Mouse (Mus musculus): ENCODE results near the gene Asic2. TPM values are rescaled to one million over a fixed set of nuclear protein-coding genes. Genes with fewer than 3 reads are reported as not detected.

The Asic2 gene
- polyA plus RNA-seq, 1 experiment from 2014 or later = 8.7 TPM

DNA sequence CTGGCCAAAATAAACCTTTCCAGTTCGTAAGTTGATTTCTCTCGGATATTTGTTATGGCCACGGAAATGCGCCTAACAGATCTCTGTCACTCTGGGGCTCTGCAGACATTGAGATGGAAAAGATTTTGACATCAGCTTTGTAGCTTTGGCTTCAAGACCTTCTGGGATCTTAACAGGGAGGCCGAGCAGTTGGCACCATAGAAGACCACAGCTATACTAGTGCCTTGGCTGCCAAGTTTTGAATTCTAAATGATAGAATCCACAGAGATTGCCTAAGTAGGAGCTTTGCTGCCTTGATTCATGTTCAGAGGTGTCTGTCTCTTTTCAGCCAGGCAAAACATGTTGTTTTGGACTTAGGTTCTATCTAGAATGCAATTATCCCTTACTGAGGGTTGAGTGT is 217.4 kb downstream of the Asic2 start:
- no peaks in the 10 kb centered on the region for H3K27me3 ChIP-seq (replicated peaks; ENCODE audit: control insufficient read depth, insufficient read depth, low read length)
- 92% methylated on average over 5 of the region's 5 CpGs for WGBS
- no peaks in the 10 kb centered on the region for H3K4me1 ChIP-seq (replicated peaks; ENCODE audit: control insufficient read depth, insufficient read depth, low read length)
- H3K4me2 ChIP-seq (ENCODE audit: low read length) = no peak overlapping the region
- H3K27ac ChIP-seq (ENCODE audit: low read length) = no peak overlapping the region
- H3K9me3 ChIP-seq (ENCODE audit: control insufficient read depth, low read length) = no peaks in the 10 kb centered on the region
- H3K36me3 ChIP-seq (ENCODE audit: control insufficient read depth, insufficient read depth) = no peaks in the 10 kb centered on the region
- H3K9ac ChIP-seq (replicated peaks; ENCODE audit: low read depth, low read length) = no peak overlapping the region
- no peak overlapping the region for H3K4me3 ChIP-seq (replicated peaks; ENCODE audit: low read length)
- ATAC-seq = no peak

DNA sequence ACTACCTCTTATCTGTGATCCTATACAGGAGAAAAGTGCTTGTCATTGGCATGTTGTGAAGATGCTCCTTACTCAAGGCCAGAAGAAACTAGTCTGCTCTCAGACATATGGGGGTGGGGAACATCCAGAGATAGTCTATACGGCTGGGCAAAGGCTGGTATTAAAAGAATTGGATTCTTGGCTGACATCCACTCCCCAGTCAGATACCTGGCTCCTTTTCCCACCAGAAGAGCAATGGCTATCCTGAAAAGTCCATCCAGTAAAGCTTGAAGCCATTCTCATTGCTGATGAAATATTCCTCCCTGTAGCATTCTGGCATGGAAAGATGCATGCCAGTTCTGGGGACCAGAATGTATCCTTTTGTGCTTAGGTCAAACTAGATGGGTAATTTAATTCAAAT is 218.2 kb downstream of the Asic2 start:
- H3K9me3 ChIP-seq (ENCODE audit: control insufficient read depth, low read length) = no peaks in the 10 kb centered on the region
- H3K4me1 ChIP-seq (replicated peaks; ENCODE audit: control insufficient read depth, insufficient read depth, low read length) = no peaks in the 10 kb centered on the region
- H3K4me2 ChIP-seq (ENCODE audit: low read length) = no peak overlapping the region
- H3K4me3 ChIP-seq (replicated peaks; ENCODE audit: low read length) = no peak overlapping the region
- H3K27me3 ChIP-seq (replicated peaks; ENCODE audit: control insufficient read depth, insufficient read depth, low read length) = no peaks in the 10 kb centered on the region
- no peak overlapping the region for H3K9ac ChIP-seq (replicated peaks; ENCODE audit: low read depth, low read length)
- no peak for ATAC-seq
- WGBS = 74% methylated on average over 1 of the region's 1 CpGs
- H3K27ac ChIP-seq (ENCODE audit: low read length) = no peak overlapping the region
- no peaks in the 10 kb centered on the region for H3K36me3 ChIP-seq (ENCODE audit: control insufficient read depth, insufficient read depth)

DNA sequence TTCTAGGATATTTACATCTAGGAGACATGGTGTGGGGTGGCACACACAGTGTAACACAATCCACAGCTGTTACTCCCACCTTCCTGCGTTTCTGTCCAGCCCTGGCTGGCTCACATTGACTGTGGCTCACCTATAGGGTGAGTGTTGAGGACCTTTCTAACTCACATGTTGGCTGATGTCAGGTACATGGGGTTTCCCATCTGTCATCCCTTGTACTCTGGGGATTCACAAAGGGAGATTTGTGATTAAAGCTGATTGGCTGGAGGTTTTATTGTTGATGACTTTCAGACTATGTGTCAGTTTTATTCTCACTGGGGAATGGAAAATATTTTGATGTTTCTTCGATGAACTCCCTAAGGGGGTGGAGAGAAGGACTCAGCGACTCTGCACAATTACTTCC is 229.3 kb downstream of the Asic2 start:
- no peak overlapping the region for H3K4me2 ChIP-seq (ENCODE audit: low read length)
- H3K27ac ChIP-seq (ENCODE audit: low read length) = no peak overlapping the region
- ATAC-seq = no peak
- H3K27me3 ChIP-seq (replicated peaks; ENCODE audit: control insufficient read depth, insufficient read depth, low read length) = no peaks in the 10 kb centered on the region
- no peaks in the 10 kb centered on the region for H3K36me3 ChIP-seq (ENCODE audit: control insufficient read depth, insufficient read depth)
- H3K9me3 ChIP-seq (ENCODE audit: control insufficient read depth, low read length) = no peaks in the 10 kb centered on the region
- H3K9ac ChIP-seq (replicated peaks; ENCODE audit: low read depth, low read length) = no peak overlapping the region
- no peak overlapping the region for H3K4me3 ChIP-seq (replicated peaks; ENCODE audit: low read length)
- WGBS = 74% methylated on average over 3 of the region's 3 CpGs
- H3K4me1 ChIP-seq (replicated peaks; ENCODE audit: control insufficient read depth, insufficient read depth, low read length) = peaks cover 4% of the 10 kb centered on the region; the same call in 1 of the 2 replicates

DNA sequence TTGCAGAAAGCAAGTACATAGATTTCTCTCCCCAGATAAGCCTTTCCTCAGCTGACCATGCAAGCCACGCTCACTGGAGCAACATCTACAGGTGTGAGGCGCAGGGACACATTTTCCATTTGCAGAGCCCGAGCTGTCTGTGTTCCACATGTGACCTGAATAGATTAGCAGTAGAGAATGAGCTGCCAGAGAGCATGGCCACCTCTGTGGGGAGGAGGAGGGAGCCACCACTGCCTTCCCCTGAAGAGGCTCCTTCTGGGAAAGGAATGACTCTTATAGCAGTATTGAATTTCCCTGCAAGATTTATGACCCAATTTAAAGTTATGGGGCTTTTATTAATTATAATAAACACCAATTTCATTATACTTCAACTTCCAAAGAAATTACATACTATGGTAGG is 230.5 kb downstream of the Asic2 start:
- Histone ChIP-seq H3K27me3 (replicated peaks; ENCODE audit: control insufficient read depth, insufficient read depth, low read length) (no peaks in the 10 kb centered on the region), H3K27ac (ENCODE audit: low read length) (no peak overlapping the region), H3K36me3 (ENCODE audit: control insufficient read depth, insufficient read depth) (no peaks in the 10 kb centered on the region), H3K4me3 (replicated peaks; ENCODE audit: low read length) (no peak overlapping the region), H3K9me3 (ENCODE audit: control insufficient read depth, low read length) (no peaks in the 10 kb centered on the region), H3K4me1 (replicated peaks; ENCODE audit: control insufficient read depth, insufficient read depth, low read length) (peaks cover 4% of the 10 kb centered on the region; the same call in 1 of the 2 replicates), H3K9ac (replicated peaks; ENCODE audit: low read depth, low read length) (no peak overlapping the region), H3K4me2 (ENCODE audit: low read length) (no peak overlapping the region)
- WGBS = 61% methylated on average over 3 of the region's 3 CpGs
- ATAC-seq = no peak

DNA sequence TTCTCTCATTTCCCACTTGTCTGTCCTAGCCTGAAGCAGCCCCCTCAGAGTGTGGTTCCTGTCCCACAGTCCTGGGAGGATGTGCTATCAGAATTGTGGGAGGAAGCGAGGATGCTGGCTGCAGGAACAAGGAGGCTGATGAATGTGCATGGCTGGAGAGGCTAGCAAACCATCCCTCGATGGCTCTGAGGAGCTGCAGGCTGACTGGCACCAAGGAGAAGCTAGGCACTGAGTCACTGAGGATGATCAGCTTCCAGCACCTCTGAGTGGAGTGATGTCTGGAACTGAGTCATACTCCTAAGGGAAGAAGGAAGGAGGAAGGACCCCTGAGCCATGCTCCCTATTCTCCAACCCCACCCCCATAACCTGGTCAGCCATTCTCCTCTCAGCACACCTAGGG is 246.2 kb downstream of the Asic2 start:
- Histone ChIP-seq H3K4me2 (ENCODE audit: low read length) (no peak overlapping the region), H3K27ac (ENCODE audit: low read length) (no peak overlapping the region), H3K27me3 (replicated peaks; ENCODE audit: control insufficient read depth, insufficient read depth, low read length) (0 out of 2 replicates have a peak, but pooled peaks cover 2% of the 10 kb centered on the region), H3K9me3 (ENCODE audit: control insufficient read depth, low read length) (no peaks in the 10 kb centered on the region), H3K36me3 (ENCODE audit: control insufficient read depth, insufficient read depth) (no peaks in the 10 kb centered on the region), H3K9ac (replicated peaks; ENCODE audit: low read depth, low read length) (no peak overlapping the region), H3K4me1 (replicated peaks; ENCODE audit: control insufficient read depth, insufficient read depth, low read length) (no peaks in the 10 kb centered on the region), H3K4me3 (replicated peaks; ENCODE audit: low read length) (no peak overlapping the region)
- 77% methylated on average over 2 of the region's 2 CpGs for WGBS
- no peak for ATAC-seq

DNA sequence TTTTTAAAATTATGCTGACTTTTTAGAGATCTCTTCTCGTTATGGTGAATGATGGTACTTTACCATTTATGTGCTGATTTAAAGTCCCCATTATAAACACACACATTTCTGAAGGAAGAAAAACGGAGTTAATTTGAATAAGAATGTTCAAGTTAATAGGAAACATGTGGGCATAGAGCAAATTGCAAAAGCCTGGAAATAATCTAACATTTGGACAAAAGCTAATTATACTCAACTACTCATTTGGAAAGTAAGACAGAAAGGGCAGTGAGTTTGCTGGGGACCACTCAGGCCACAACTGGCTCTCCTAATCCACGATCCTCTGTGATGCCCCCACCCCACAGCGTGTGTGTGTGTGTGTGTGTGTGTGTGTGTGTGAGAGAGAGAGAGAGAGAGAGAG is 253.5 kb downstream of the Asic2 start:
- ATAC-seq = no peak

DNA sequence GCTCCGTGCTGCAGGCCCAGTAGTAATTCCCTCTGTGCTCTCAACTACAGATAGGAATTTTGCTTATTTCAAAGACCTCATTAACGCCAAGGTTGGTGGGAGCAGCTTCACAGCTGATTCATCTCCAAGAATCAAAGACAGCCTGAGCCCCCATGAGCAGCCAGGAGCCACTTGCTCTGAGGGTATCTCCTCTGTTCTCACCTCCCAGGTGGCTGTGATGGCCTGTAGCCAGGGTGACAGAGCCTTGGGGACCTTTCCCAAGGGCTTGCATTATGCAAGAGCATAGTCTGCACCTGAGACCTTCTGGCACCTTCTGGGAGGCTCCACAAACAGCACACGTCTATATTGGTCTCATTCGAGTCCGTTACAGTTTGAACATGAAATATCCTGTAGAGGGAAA is 261.3 kb downstream of the Asic2 start:
- no peaks in the 10 kb centered on the region for H3K36me3 ChIP-seq (ENCODE audit: control insufficient read depth, insufficient read depth)
- ATAC-seq = no peak
- H3K4me1 ChIP-seq (replicated peaks; ENCODE audit: control insufficient read depth, insufficient read depth, low read length) = peaks cover 2% of the 10 kb centered on the region; the same call in 1 of the 2 replicates
- H3K27ac ChIP-seq (ENCODE audit: low read length) = no peak overlapping the region
- 77% methylated on average over 5 of the region's 5 CpGs for WGBS
- H3K9me3 ChIP-seq (ENCODE audit: control insufficient read depth, low read length) = no peaks in the 10 kb centered on the region
- H3K4me3 ChIP-seq (replicated peaks; ENCODE audit: low read length) = no peak overlapping the region
- H3K27me3 ChIP-seq (replicated peaks; ENCODE audit: control insufficient read depth, insufficient read depth, low read length) = no peaks in the 10 kb centered on the region
- no peak overlapping the region for H3K4me2 ChIP-seq (ENCODE audit: low read length)
- H3K9ac ChIP-seq (replicated peaks; ENCODE audit: low read depth, low read length) = no peak overlapping the region

More for the DNA sequence above, 253.5 kb downstream of the Asic2 start:
- Histone ChIP-seq H3K9ac (replicated peaks; ENCODE audit: low read depth, low read length) (no peak overlapping the region), H3K4me2 (ENCODE audit: low read length) (no peak overlapping the region), H3K9me3 (ENCODE audit: control insufficient read depth, low read length) (no peaks in the 10 kb centered on the region), H3K36me3 (ENCODE audit: control insufficient read depth, insufficient read depth) (no peaks in the 10 kb centered on the region), H3K27me3 (replicated peaks; ENCODE audit: control insufficient read depth, insufficient read depth, low read length) (no peaks in the 10 kb centered on the region), H3K4me3 (replicated peaks; ENCODE audit: low read length) (no peak overlapping the region), H3K4me1 (replicated peaks; ENCODE audit: control insufficient read depth, insufficient read depth, low read length) (peaks cover 5% of the 10 kb centered on the region), H3K27ac (ENCODE audit: low read length) (no peak overlapping the region)
- WGBS = 8% methylated on average over 4 of the region's 4 CpGs

DNA sequence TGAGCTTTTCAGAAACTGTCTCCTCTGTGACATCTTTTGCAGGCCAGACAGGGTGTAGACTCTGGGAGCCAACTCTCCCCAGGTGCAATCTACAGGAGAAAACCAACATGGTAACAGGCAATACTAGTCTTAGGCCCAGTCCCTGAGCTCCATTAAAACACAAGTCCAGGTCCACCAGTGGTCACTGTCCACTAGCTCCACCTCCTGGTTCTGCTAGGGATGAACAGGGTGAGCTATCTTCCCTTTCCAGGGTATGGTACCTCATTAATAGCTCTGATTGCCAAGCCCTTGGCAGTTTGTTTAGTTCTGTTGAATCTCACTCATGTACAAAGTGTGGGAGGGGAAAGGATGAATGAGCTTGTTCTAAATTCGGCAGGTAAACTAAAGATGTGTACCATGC is 270.2 kb downstream of the Asic2 start:
- no peaks in the 10 kb centered on the region for H3K9me3 ChIP-seq (ENCODE audit: control insufficient read depth, low read length)
- H3K27me3 ChIP-seq (replicated peaks; ENCODE audit: control insufficient read depth, insufficient read depth, low read length) = no peaks in the 10 kb centered on the region
- 71% methylated on average over 1 of the region's 1 CpGs for WGBS
- no peak overlapping the region for H3K4me3 ChIP-seq (replicated peaks; ENCODE audit: low read length)
- H3K4me1 ChIP-seq (replicated peaks; ENCODE audit: control insufficient read depth, insufficient read depth, low read length) = peaks cover 2% of the 10 kb centered on the region; the same call in 1 of the 2 replicates
- H3K4me2 ChIP-seq (ENCODE audit: low read length) = no peak overlapping the region
- no peak for ATAC-seq
- no peak overlapping the region for H3K27ac ChIP-seq (ENCODE audit: low read length)
- H3K36me3 ChIP-seq (ENCODE audit: control insufficient read depth, insufficient read depth) = no peaks in the 10 kb centered on the region
- no peak overlapping the region for H3K9ac ChIP-seq (replicated peaks; ENCODE audit: low read depth, low read length)

DNA sequence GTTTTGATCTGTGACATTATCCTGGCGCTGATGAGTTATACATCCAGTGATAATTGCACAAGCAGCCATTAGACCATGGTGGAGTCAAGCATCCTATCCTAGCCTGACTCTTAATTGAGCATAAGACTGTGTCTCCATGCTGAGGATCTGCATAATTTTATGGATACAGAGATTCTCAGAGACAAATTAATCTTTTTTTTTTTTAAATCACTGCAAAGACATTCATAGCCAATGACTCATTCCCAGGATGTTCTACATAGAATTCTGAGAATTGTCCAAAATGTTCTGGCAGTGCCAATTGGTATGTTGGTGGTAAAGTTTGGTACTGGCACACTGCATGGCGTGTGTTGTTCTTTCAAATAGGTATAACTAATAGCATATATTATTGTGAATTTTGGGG is 272.8 kb downstream of the Asic2 start:
- H3K4me1 ChIP-seq (replicated peaks; ENCODE audit: control insufficient read depth, insufficient read depth, low read length) = no peaks in the 10 kb centered on the region
- no peak overlapping the region for H3K4me3 ChIP-seq (replicated peaks; ENCODE audit: low read length)
- no peak overlapping the region for H3K9ac ChIP-seq (replicated peaks; ENCODE audit: low read depth, low read length)
- H3K9me3 ChIP-seq (ENCODE audit: control insufficient read depth, low read length) = no peaks in the 10 kb centered on the region
- WGBS = 89% methylated on average over 2 of the region's 2 CpGs
- H3K4me2 ChIP-seq (ENCODE audit: low read length) = no peak overlapping the region
- no peaks in the 10 kb centered on the region for H3K27me3 ChIP-seq (replicated peaks; ENCODE audit: control insufficient read depth, insufficient read depth, low read length)
- no peak overlapping the region for H3K27ac ChIP-seq (ENCODE audit: low read length)
- ATAC-seq = no peak
- no peaks in the 10 kb centered on the region for H3K36me3 ChIP-seq (ENCODE audit: control insufficient read depth, insufficient read depth)

DNA sequence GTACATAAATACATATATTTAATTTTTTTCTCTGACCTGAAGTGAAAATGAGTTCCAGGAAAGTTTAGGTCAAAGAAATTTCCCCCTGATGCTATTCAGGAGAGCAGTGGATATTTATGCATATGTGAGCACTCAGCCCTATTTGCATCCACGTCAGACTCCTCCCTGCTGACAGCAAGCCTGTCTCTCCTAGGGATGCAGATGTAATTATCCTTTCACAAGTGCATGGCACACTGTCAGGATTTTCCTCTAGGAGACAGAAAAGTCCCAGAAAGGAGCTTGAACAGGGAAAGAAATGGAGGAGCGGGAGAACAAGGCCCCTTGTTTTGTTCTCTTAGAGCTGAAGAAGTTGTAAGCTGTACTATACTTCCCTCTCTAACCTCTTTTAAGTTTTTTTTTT is 287.7 kb downstream of the Asic2 start:
- 30% methylated on average over 2 of the region's 2 CpGs for WGBS
- Histone ChIP-seq H3K4me1 (replicated peaks; ENCODE audit: control insufficient read depth, insufficient read depth, low read length) (peaks cover 4% of the 10 kb centered on the region), H3K9ac (replicated peaks; ENCODE audit: low read depth, low read length) (no peak overlapping the region), H3K27ac (ENCODE audit: low read length) (0 out of 2 replicates have a peak overlapping the region, but pooled peaks have one; percentile 1), H3K4me3 (replicated peaks; ENCODE audit: low read length) (no peak overlapping the region), H3K4me2 (ENCODE audit: low read length) (no peak overlapping the region), H3K27me3 (replicated peaks; ENCODE audit: control insufficient read depth, insufficient read depth, low read length) (no peaks in the 10 kb centered on the region), H3K9me3 (ENCODE audit: control insufficient read depth, low read length) (no peaks in the 10 kb centered on the region), H3K36me3 (ENCODE audit: control insufficient read depth, insufficient read depth) (no peaks in the 10 kb centered on the region)
- no peak for ATAC-seq
